Mouse (Mus musculus) lung, embryonic 16.5 days (tissue): ENCODE data around the gene Pms2. TPM values are rescaled to one million over a fixed set of nuclear protein-coding genes. Genes with fewer than 3 reads are reported as not detected.

Experiments used
- ATAC-seq: fragments of 200-750 bp; cut with Nextera tagmentation; 2 replicates; pipeline ENCODE4 v1.8.0; 2017; ENCODE audit warnings: low read depth, mild to moderate bottlenecking, moderate library complexity
- H3K27ac ChIP-seq: fragments of 300-500 bp; sonication (generic); 2 replicates; pipeline ENCODE4 v1.5.1; 2014; ENCODE audit warnings: mild to moderate bottlenecking, control low read depth, low read length
- H3K27me3 ChIP-seq: fragments of 300-500 bp; sonication (generic); 2 replicates; pipeline ENCODE4 v1.6.1; 2014; ENCODE audit warnings: low read depth, low read length, mixed read lengths; ENCODE audit not compliant: control insufficient read depth, insufficient read depth
- H3K36me3 ChIP-seq: fragments of 300-500 bp; sonication (generic); 2 replicates; pipeline ENCODE4 v1.6.1; 2014; ENCODE audit warnings: low read length; ENCODE audit not compliant: control insufficient read depth, insufficient read depth
- H3K4me1 ChIP-seq: fragments of 300-500 bp; sonication (generic); replicated peaks from 2 replicates; pipeline ENCODE4 v1.6.1; 2014; ENCODE audit warnings: low read length, mixed read lengths; ENCODE audit not compliant: control insufficient read depth, insufficient read depth
- H3K4me2 ChIP-seq: fragments of 300-500 bp; sonication (generic); 2 replicates; pipeline ENCODE4 v1.6.1; 2014; ENCODE audit warnings: low read depth, low read length, control low read depth
- H3K4me3 ChIP-seq: fragments of 300-500 bp; sonication (generic); 2 replicates; pipeline ENCODE4 v1.5.1; 2014; ENCODE audit warnings: mild to moderate bottlenecking, low read length, control low read depth
- H3K9ac ChIP-seq: fragments of 300-500 bp; sonication (generic); 2 replicates; pipeline ENCODE4 v1.6.1; 2014; ENCODE audit warnings: low read length, control low read depth
- H3K9me3 ChIP-seq: fragments of 300-500 bp; sonication (generic); 2 replicates; pipeline ENCODE4 v1.6.1; 2016; ENCODE audit warnings: low read length; ENCODE audit not compliant: control insufficient read depth
- WGBS: fragments of 180-500 bp; shearing (Covaris S2); extraction: QIAGEN DNeasy Blood & Tissue Kit; methylation state at CpG from one replicate; pipeline ENCODE4 v1.1.7; 2014; 5-methylcytosine and 5-hydroxymethylcytosine counted together
- polyA plus RNA-seq: library from polyadenylated mRNA; unstranded; fragments of >200 nt; fragmentation: Nextera tagmentation; extraction: Ambion mirVana; gene quantifications from 2 replicates; pipeline ENCODE4 v1.2.1, GENCODE M21; 2015

Pms2 gene
- polyA plus RNA-seq, 1 experiment from 2014 or later, result 25.9 TPM

DNA sequence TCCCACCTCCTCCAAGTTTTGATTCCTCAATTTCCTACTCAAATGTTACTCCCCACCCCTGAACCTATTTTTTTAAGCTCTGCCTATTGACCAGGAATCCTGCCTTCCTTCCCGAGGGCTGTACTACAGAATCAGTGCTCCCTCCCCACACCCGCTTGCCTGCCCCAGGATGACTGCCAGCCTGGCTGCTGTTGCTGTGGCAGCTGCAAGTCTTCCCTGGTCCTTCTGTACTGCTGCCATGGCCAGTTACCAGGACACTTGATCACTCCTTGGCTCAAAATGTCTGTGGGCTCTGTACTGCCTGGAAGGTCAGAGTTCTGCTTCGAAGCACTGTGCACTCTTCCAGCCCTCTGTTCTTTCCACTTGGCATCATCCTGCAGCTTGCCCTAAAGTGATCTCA, 7.7 kb upstream of the Pms2 start:
- Histone ChIP-seq H3K4me3 (no peak overlapping the region), H3K9me3 (no peaks in the 10 kb centered on the region), H3K4me1 (no peaks in the 10 kb centered on the region), H3K4me2 (no peak overlapping the region), H3K36me3 (peaks cover 37% of the 10 kb centered on the region), H3K9ac (no peak overlapping the region), H3K27me3 (no peaks in the 10 kb centered on the region), H3K27ac (no peak overlapping the region)
- ATAC-seq, result no peak
- 80% methylated on average over 3 of the region's 3 CpGs for WGBS

DNA sequence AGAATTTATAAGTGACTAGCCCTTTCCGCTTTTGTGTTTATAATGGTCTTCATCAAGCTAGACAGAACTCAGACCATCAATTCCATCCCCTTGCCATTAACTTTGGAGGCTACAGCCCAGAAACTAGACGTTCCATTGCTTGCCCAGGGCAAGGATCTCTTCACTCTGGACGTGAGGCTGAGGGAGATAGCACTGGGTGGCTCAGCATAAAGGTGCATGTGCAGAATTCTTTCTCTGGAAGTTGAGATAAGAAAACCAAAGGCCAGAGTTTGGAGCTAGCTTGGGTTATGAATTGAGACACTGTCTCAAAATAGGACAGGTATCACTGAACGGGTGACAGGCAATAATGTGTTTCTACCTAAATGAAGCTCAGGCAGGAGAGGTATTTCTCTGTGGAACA, 6.0 kb upstream of the Pms2 start:
- Histone ChIP-seq H3K9ac (no peak overlapping the region), H3K4me1 (peaks cover 11% of the 10 kb centered on the region), H3K9me3 (no peaks in the 10 kb centered on the region), H3K4me2 (no peak overlapping the region), H3K36me3 (peaks cover 30% of the 10 kb centered on the region), H3K27ac (no peak overlapping the region), H3K27me3 (no peaks in the 10 kb centered on the region), H3K4me3 (no peak overlapping the region)
- ATAC-seq, result no peak
- 86% methylated on average over 4 of the region's 4 CpGs for WGBS

DNA sequence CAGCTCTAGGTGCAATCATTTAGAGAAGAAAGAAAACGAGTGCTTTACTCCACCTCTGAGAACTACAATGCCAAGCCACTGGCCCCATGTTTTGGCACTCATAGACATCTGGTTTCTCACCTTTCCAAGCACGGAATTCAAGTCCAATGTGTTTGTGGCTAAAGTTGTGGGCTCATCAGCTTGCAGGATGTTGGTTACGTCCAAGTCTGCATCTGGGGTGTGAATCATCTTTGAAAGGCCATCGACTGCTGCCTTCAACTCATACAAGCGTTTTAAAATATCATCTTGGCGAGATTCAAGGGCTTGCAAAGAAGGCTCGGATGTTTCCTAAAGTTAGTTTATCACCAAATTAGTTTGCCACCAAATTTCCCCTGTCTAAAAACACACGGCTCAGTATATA, 3.3 kb upstream of the Pms2 start:
- 79% methylated on average over 8 of the region's 8 CpGs for WGBS
- Histone ChIP-seq H3K4me2 (no peak overlapping the region), H3K27me3 (no peaks in the 10 kb centered on the region), H3K9me3 (no peaks in the 10 kb centered on the region), H3K36me3 (peaks cover 16% of the 10 kb centered on the region), H3K27ac (no peak overlapping the region), H3K4me1 (peaks cover 20% of the 10 kb centered on the region), H3K4me3 (no peak overlapping the region), H3K9ac (no peak overlapping the region)
- no peak for ATAC-seq

DNA sequence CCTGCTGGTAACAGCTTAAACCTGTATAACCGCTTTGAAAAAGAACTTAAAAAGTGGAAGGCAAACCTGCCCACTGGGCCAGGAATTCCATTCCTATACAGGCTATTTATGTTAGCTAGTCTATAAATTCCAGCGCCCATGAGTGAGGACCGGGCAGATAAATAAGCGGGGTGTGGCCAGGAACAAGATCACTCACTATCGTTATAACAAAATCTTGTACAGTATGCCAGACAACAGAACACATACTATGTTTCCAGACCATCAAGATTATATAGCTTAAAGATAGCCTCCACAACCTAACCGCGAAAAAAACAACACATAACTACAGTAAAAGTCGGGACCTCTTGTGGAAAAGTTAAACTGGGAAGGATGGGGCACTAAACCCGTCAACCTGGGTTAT, 838 bp upstream of the Pms2 start:
- H3K9ac ChIP-seq, result peak overlapping the region; percentile 76
- no peaks in the 10 kb centered on the region for H3K9me3 ChIP-seq
- 1% methylated on average over 9 of the region's 9 CpGs for WGBS
- peak overlapping the region; percentile 76 for H3K4me2 ChIP-seq
- H3K27me3 ChIP-seq, result no peaks in the 10 kb centered on the region
- H3K4me1 ChIP-seq, result peaks cover 20% of the 10 kb centered on the region
- H3K27ac ChIP-seq, result peak overlapping the region; percentile 93
- ATAC-seq, result no peak
- H3K4me3 ChIP-seq, result peak overlapping the region; percentile 68
- peaks cover 9% of the 10 kb centered on the region for H3K36me3 ChIP-seq

DNA sequence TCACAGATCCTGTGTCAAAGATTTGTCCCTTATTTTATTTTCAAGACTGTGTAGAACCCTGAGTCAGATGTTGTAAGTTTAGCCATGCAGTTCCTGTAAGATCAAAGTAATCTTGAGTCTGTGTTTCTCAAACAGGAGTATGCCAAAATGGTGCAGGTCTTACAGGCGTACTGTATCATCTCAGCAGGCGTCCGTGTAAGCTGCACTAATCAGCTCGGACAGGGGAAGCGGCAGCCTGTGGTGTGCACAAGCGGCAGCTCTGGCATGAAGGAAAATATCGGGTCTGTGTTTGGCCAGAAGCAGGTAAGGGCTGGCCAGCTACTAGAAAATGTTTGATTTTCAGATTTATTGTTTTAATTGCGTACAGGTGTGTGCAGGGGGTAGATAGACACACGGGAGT, 6.5 kb downstream of the Pms2 start:
- Histone ChIP-seq H3K9me3 (no peaks in the 10 kb centered on the region), H3K36me3 (peaks cover 18% of the 10 kb centered on the region), H3K4me1 (peaks cover under 1% of the 10 kb centered on the region; the same call in 1 of the 2 replicates), H3K9ac (no peak overlapping the region), H3K27me3 (no peaks in the 10 kb centered on the region), H3K27ac (no peak overlapping the region), H3K4me3 (no peak overlapping the region), H3K4me2 (no peak overlapping the region)
- ATAC-seq, result no peak
- WGBS, result 94% methylated on average over 9 of the region's 9 CpGs

DNA sequence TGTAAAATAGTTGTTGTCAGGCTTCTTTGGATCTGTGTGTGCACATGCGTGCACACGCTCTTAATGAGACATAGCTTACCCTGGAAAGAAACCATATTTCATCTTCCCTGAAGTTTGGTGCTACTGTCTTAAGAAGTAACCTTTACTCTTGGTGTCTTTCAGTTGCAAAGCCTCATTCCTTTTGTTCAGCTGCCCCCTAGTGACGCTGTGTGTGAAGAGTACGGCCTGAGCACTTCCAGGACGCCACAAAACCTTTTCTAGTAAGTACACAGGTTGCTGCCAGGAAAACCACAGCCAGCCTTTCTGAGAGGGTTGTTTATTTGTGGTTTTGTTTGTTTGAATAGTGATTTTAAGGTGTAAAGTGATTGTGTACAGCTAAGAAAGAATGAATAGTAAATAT, 7.7 kb downstream of the Pms2 start:
- ATAC-seq, result no peak; the same call in 1 of the 2 replicates
- peaks cover 24% of the 10 kb centered on the region for H3K36me3 ChIP-seq
- H3K9me3 ChIP-seq, result no peaks in the 10 kb centered on the region
- no peaks in the 10 kb centered on the region for H3K27me3 ChIP-seq
- 45% methylated on average over 5 of the region's 5 CpGs for WGBS
- no peaks in the 10 kb centered on the region for H3K4me1 ChIP-seq
- H3K9ac ChIP-seq, result no peak overlapping the region
- no peak overlapping the region for H3K4me3 ChIP-seq
- no peak overlapping the region for H3K4me2 ChIP-seq
- H3K27ac ChIP-seq, result no peak overlapping the region

DNA sequence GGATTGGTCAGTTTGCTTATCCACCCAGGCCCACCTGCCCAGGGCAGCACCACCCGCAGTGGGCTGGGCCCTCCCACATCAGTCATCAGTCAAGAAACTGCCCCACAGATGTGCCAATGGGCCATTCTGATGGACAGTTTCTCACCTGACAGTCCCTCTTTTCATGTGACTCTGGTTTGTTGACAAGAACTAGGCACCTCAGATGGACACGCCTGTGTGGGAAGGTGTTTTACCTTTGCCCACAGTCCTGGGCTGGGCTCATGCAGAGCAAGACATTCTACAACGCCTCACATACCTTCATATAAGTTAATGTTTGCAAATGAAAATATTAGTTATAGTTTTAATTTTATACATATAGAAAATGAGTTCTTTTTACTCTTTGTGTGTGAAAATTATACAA, 8.4 kb downstream of the Pms2 start:
- Histone ChIP-seq H3K27me3 (no peaks in the 10 kb centered on the region), H3K36me3 (peaks cover 26% of the 10 kb centered on the region), H3K9me3 (no peaks in the 10 kb centered on the region), H3K27ac (no peak overlapping the region), H3K9ac (no peak overlapping the region), H3K4me2 (no peak overlapping the region), H3K4me1 (no peaks in the 10 kb centered on the region), H3K4me3 (no peak overlapping the region)
- no peak for ATAC-seq
- 89% methylated on average over 3 of the region's 3 CpGs for WGBS

DNA sequence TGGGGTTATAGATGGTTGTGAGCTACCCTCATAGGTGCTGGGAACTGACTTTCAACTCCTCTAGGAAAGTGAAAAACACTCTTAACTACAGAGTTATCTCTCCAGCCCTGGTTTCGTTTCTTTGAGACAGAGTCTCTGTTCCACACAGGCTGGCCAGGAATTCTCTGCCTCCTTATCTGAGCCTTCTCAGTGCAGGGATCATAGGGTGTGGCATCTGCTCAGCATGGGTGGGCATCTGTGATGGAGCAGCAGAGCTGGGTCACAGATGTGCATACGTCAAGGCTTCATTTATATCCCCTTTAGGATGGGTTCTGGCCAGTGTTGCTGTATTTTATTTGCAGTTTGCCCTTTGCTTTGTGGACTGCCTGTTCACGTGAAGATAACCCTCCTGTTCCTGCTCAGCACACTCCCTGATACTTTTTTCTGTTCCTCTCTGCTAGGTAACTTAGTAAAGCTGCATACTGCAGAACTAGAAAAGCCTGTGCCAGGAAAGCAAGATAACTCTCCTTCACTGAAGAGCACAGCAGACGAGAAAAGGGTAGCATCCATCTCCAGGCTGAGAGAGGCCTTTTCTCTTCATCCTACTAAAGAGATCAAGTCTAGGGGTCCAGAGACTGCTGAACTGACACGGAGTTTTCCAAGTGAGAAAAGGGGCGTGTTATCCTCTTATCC, 15.2 kb downstream of the Pms2 start:
- no peaks in the 10 kb centered on the region for H3K27me3 ChIP-seq
- H3K4me1 ChIP-seq, result no peaks in the 10 kb centered on the region
- H3K4me2 ChIP-seq, result no peak overlapping the region
- no peak overlapping the region for H3K27ac ChIP-seq
- peaks cover 39% of the 10 kb centered on the region for H3K36me3 ChIP-seq
- ATAC-seq, result no peak
- no peak overlapping the region for H3K4me3 ChIP-seq
- no peaks in the 10 kb centered on the region for H3K9me3 ChIP-seq
- WGBS, result 84% methylated on average over 6 of the region's 6 CpGs
- no peak overlapping the region for H3K9ac ChIP-seq

DNA sequence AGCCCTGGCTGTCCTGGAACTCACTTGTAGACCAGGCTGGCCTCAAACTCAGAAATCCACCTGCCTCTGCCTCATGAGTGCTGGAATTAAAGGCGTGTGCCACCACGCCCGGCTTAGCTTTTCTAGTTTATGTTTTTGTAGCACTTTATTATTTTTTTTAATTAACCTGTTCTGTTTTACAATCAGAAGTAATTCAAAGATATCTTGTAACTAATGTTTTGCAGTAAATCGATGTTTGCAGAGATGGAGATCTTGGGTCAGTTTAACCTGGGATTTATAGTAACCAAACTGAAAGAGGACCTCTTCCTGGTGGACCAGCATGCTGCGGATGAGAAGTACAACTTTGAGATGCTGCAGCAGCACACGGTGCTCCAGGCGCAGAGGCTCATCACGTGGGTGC, 18.1 kb downstream of the Pms2 start, which contains the start of gene Gm42421:
Gene Gm42421, plus strand, starts transcription at position 301 of the 400 bp plus-strand sequence.
- no peak for ATAC-seq
- peaks cover 42% of the 10 kb centered on the region for H3K36me3 ChIP-seq
- WGBS, result 94% methylated on average over 8 of the region's 8 CpGs

DNA sequence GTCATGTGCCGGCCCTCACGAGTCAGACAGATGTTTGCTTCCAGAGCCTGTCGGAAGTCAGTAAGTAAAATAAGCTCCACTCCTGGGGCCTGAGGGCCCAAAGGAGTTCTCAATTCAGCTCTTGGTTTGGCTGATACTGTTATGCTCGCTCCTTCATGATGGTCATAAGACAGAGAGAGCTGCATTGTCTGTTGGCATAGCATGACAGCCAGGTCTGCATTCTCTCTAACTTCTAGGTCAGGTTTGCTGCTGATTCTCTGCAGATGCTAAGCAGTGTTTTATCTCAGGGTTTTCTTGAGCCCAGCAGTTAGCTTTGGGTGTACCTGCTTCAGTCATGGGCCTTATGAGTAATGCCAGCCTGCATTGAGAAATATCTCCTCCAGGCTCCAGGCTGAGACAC, 19.5 kb downstream of the Pms2 start:
- no peaks in the 10 kb centered on the region for H3K4me1 ChIP-seq
- no peak overlapping the region for H3K9ac ChIP-seq
- peaks cover 36% of the 10 kb centered on the region for H3K36me3 ChIP-seq
- no peak overlapping the region for H3K27ac ChIP-seq
- no peak overlapping the region for H3K4me2 ChIP-seq
- H3K27me3 ChIP-seq, result no peaks in the 10 kb centered on the region
- H3K9me3 ChIP-seq, result no peaks in the 10 kb centered on the region
- no peak overlapping the region for H3K4me3 ChIP-seq
- no peak for ATAC-seq
- WGBS, result 83% methylated on average over 4 of the region's 4 CpGs

More for the DNA sequence above, 18.1 kb downstream of the Pms2 start, which contains the start of gene Gm42421:
- Histone ChIP-seq H3K27me3 (no peaks in the 10 kb centered on the region), H3K4me2 (no peak within 1 kb of the TSS), H3K27ac (no peak within 1 kb of the TSS), H3K9ac (no peak within 1 kb of the TSS), H3K9me3 (no peaks in the 10 kb centered on the region), H3K4me1 (no peaks in the 10 kb centered on the region), H3K4me3 (no peak within 1 kb of the TSS)
